Mouse (Mus musculus): ENCODE results near the gene Aqp11.

The Aqp11 gene

GRCm38 (mm10) chr7:97709204-97709603 is 28.9 kb downstream of the Aqp11 start:
- DNase-seq (ENCODE audit: inconsistent age in 2 of 2, low spot score in 1 of 2): no peak

GRCm38 (mm10) chr7:97707809-97708208 is 30.3 kb downstream of the Aqp11 start:
- DNase-seq (ENCODE audit: inconsistent age in 2 of 2, low spot score in 1 of 2): no peak

- peak in 1 of 2 experiments; percentile 47 for DNase-seq (ENCODE audit: inconsistent age in 2 of 2, low spot score in 1 of 2)
Observed at GRCm38 (mm10) chr7:97707123-97707522, 31.0 kb downstream of the Aqp11 start.

- DNase-seq (ENCODE audit: inconsistent age in 2 of 2, low spot score in 1 of 2): no peak
Observed at GRCm38 (mm10) chr7:97701106-97701505, 37.0 kb downstream of the Aqp11 start.

GRCm38 (mm10) chr7:97700173-97700572 is 37.9 kb downstream of the Aqp11 start:
- DNase-seq (ENCODE audit: inconsistent age in 2 of 2, low spot score in 1 of 2): no peak

GRCm38 (mm10) chr7:97696506-97697254 is 41.4 kb downstream of the Aqp11 start, which contains the start of gene Clns1a:
Gene Clns1a (plus strand): TSS chr7:97696634.
- DNase-seq (ENCODE audit: inconsistent age in 2 of 2, low spot score in 1 of 2): peak; percentile 92 to 97

- no peak for DNase-seq (ENCODE audit: inconsistent age in 2 of 2, low spot score in 1 of 2)
Observed at GRCm38 (mm10) chr7:97696133-97696505, 42.0 kb downstream of the Aqp11 start.

GRCm38 (mm10) chr7:97695441-97695840 is 42.6 kb downstream of the Aqp11 start:
- no peak for DNase-seq (ENCODE audit: inconsistent age in 2 of 2, low spot score in 1 of 2)

- DNase-seq (ENCODE audit: inconsistent age in 2 of 2, low spot score in 1 of 2): no peak
Observed at GRCm38 (mm10) chr7:97687831-97688230, 50.3 kb downstream of the Aqp11 start.

- peak in 1 of 2 experiments; percentile 58 for DNase-seq (ENCODE audit: inconsistent age in 2 of 2, low spot score in 1 of 2)
Observed at GRCm38 (mm10) chr7:97679239-97679638, 58.9 kb downstream of the Aqp11 start.
